Mouse (Mus musculus) stomach, postnatal 0 days (tissue): ENCODE measurements around the gene Prss35.

Experiments used
- CTCF ChIP-seq: IDR thresholded peaks from 2 replicates; pipeline ENCODE4 v1.5.1; 2016; ENCODE audit warnings: antibody characterized with exemption, low read depth, mild to moderate bottlenecking, moderate library complexity
- EP300 ChIP-seq: optimal IDR thresholded peaks from 2 replicates; pipeline ENCODE3; 2016; ENCODE audit warnings: antibody characterized with exemption

GRCm38 (mm10) chr9:86782836-86783235, 39.4 kb downstream of the Prss35 start:
- TF ChIP-seq CTCF (no peak), EP300 (no peak)
